Mouse (Mus musculus) gastrocnemius, postnatal 10 days (tissue): ENCODE data around the gene Vps54. TPM values are rescaled to one million over a fixed set of nuclear protein-coding genes. Genes with fewer than 3 reads are reported as not detected.

ENCODE experiments used
- DNase-seq: peaks from one replicate; pipeline ENCODE4 v3.0.0; 2021; ENCODE audit warnings: mixed read lengths
- microRNA-seq, 2 experiments: library from miRNA; unstranded; fragments of <30 nt; microRNA quantifications; one replicate each; pipeline ENCODE4 v1.2.0; 2021
- total RNA-seq, 2 experiments: library from RNA; stranded (reverse); gene quantifications; 2 replicates each; pipeline ENCODE4 v1.2.3; 2021

Vps54 gene
- total RNA-seq, 2 experiments from 2014 or later, result 18.8 to 23.4 TPM

DNA sequence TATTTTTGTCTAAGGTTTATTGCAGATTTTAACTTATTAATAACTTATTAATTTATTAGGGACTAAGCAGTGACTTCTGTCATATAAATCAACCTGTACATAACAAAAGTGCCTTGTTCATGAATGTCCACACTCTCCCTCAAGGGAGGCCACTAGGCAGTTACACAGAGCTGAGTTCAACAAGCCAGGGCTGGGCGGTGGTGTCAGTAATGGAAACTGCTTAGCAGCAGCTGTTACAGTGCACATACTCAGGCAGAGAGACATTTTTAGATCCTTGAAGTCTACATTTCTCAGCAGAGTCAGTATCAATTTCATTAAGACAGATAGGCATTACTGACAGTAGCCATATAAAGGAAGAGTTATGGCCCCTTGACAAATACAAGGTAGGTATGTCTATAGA lies 98.8 kb downstream of the Vps54 start:
- DNase-seq, result peak; percentile 14

DNA sequence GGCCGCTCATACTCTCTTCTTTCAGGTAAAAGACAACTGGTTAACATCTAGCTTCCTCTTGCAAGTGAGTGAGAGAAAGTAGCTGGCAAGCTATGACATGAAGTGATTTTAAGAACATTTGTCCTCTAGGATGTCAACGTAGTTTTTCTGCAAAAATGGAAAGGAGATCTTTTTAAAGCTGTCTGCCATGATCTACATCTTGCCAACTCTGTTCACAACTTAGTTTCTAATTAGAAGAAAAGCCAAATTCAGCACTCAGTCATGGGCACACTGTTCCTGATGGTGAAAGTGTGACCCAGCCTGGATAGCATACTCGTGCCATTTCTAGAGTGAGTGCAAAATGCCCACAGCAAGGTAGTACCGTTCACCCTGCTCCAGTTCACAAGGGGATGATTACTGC lies 100.0 kb downstream of the Vps54 start:
- DNase-seq, result no peak

DNA sequence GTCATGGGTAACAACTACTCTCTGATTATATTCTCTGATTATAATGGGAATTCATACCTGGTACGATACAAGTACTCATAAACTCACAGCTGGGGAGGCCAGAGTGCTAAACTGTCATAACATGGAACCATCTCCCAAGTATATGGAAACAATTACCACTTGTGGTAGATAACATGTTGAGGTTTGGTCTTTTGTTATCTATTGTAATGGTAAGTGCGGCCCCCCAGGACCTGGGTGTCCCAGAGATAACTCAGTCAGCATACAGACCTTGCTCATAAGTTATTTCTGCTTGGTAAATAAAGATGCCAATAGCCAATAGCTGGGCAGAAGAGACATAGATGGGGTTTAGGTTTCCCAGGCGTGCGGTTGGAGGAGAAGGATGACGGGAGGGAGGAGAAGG lies 104.4 kb downstream of the Vps54 start:
- no peak for DNase-seq

DNA sequence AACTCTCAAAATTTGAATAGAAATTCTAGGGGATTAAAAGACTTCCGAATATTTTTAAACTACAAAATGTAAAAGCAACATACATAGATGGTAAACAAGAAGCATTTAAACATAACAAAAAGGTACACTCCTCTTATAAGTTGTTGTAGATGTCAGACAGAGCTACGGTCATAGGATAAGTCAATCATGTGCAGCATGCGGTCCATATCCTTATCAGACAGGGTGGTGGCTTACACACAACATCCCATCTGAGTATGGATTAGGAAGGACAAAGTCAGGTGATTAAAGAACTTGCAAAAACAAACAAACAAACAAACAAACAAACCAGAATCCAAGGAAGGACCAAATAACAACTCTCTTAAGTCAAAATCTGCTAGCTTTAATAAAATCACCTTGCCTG lies 106.9 kb downstream of the Vps54 start:
- no peak for DNase-seq

DNA sequence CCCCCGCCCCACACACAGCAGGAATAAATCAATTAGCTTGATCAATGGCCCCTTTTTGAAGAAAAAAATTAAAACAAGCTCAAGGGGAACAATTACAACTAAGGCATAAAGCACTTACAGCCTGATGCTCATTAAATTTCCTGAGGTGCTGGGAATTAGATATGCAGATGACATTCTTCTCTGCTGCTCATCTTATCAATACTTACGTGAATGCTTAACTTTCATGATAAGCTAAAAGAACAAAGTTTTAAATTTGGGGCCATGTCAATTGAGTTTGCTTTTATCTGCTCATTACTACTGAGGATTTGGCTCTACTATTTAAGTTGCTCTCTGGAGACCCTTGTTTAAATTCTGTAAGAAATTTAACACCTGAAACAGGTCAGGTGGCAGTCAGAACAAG lies 109.8 kb downstream of the Vps54 start:
- DNase-seq, result no peak

DNA sequence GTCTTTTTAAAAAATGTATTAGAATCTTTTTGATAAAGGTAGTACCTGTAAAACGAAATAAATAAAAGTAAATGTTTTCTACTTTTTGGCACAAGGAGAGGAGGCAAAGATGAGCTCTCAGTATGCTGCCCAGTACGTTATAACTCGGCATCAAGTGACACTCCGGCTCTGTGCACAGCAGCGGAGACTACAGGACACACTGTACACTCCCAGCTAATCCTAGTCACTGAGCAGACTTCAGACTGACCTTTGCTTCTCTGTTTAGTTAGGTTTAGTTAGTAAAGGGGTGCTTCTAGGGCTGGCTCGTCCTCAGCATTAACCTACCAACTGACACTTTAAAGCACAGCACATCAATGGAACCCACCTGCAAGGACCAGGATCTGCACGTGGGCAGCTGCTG lies 112.2 kb downstream of the Vps54 start:
- DNase-seq, result no peak

DNA sequence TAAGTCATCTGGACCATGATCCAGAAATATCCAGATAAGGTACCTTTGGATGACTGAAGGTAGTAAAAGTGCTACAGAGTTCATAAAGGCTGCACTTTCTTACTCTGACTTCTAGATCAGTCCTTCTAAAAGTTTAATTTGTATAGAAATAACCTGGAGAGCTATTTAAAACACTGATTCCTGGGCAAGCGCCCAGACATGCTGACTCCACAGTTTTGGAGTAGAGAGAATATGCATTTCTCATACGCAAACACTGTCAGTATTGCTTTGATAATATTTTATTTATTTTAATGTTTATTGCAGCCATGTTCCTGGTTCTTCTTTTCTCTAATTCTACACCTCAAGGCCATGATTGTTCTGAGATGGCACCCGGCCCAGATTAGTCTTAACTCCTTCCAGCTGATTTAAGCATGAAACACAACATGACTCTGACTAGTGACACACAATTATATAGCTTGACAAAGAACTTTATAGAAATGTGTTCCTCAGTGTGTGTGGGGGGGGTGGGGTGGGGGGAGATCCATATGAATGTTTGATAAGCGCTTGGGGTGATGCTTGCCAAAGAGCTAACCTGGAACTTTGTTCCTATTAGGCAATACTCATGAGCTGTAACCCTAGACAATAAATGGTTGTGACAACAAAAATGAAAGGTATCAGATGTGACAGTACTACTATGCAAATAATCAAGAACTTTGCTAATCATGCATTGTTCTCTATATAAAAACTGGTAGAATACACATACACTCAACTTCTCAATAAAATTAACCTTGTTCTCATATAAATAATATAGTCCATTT lies 124.3 kb downstream of the Vps54 start:
- DNase-seq, result no peak

DNA sequence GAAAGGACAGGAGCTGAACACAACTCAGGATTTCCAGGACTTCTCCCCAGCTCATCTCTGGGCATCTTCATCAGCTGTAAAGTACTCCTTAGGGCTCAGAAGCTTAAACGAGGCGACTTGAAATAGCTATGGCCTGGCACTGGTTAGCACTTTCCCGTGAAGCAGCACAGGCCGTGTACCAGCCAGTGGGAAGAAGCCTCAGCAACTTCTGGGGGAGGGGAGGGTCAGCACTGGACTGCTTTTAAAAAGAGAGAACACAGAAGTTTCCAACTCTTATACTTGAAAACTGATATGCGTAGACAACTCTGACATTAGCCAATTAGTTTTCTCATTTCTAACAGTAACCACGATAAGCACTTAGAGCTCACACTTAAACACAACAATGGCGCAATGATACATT lies 129.4 kb downstream of the Vps54 start:
- DNase-seq, result no peak

DNA sequence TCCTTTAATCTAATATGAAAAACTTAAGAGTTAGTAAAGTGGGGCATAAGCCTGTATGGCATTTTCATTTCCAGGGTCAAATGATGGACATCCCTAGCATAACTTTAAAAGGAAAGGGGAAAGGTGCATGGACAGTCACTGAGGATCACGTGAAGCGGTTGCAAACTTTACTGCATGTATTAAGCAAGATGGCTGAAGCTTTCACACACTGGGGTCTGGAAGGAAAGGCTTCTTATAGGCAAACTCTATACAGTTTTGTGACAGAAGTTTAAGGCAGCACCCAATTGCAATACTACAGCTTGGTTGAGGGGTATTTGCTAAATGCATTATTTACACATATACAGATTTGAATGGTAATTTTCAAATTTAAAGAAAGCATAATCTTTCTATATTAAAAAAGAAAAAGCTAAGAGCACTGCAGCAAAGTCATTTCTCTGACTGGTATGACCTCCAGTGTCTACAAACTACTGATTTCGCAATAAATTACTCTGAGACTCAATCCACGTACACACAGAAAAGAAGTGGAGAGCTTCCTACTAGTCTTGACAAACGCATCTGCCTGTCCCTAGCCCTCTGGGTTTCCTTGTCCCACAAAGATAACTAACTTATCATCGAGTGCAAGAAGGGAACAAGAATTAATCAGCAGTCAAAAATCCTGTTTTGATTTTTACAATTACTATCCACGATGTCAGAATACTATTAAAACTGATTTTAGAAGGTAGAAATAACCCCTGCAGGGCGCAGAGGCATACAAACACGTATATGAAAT lies 130.4 kb downstream of the Vps54 start:
- DNase-seq, result no peak

DNA sequence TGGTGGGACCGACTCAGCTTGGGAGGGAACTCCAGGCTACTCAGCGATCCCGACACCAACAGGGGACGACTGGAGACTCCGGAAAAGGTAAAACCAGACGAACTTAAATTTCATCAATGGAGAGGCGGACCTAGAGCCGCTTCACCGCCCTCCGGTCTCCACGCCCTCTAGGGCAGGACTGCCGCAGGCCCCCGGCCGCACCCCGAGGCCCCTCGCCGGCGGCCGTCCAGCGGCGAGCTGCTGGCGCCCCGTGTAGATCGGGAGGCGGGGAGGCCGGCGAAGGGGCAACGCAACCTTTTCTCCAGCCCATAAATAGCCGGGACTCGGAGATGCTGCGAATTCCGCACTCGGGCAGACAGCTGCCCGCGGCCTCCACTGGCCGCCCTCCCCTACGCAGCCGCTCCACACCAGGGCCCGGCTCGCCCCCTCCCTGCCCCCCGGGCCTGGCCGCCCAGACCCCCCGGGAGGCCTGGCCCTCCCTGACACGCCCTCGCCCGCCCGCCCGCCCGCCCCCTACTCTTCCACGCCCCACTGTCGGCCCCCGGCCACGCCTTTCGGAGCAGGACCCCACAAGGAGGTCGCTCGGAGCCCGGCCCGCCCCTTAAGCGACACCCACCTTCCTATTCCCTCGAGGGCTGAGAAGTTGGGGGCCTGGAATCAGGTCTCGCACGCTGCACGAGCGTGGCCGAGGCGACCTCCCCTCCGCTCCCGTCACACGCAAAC lies 131.5 kb downstream of the Vps54 start:
- peak; percentile 81 for DNase-seq

Small RNA genes lying within 50 kb of the gene (microRNA-seq; reads per million reads assigned to microRNA genes)
- 0.75 to 1.3 reads per million in 2 experiments for gene Mir1933

Other genes starting within 250 kb of the Vps54 start
- 10 to 100 TPM; 15.5 to 16.5 TPM for gene Peli1, start 148.0 kb upstream of the Vps54 start, total RNA-seq
- gene Ugp2, start 131.9 kb downstream of the Vps54 start, total RNA-seq, result 100 to 1,000 TPM; 290 to 306 TPM